Mouse (Mus musculus): ENCODE data around the gene Matn1.

DNA sequence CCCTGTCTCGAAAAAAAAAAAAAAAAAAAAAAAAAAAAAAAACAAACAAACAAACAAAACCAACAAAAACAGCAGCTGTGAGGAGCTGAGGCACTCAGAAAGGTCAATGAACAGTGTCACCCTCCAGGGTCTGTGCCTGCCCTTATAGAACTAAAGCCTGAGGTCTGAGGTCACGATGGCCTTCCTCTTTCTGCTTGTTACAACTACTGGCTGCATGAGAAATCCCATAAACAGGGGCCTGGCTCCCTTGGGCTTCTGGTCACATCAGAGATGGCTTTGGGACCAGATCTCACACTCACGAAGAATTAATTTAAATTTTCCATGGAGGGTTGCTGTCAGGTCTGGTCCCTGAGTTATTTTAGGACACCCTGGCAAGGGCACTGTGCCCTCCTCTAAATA, 44.8 kb upstream of the Matn1 start:
- TF ChIP-seq CTCF (IDR thresholded peaks at IDR 0.05; ENCODE audit: borderline replicate concordance, insufficient read depth, low read length) (no peak), POLR2A (IDR thresholded peaks at IDR 0.05; ENCODE audit: low read depth, low read length) (no peak)

Data from embryonic fibroblast, embryonic 13.5 days (primary cell).